Mouse (Mus musculus) stomach, postnatal 0 days (tissue): ENCODE data around the gene Uck2. TPM values are rescaled to one million over a fixed set of nuclear protein-coding genes. Genes with fewer than 3 reads are reported as not detected.

Source experiments
- ATAC-seq: fragments of 200-750 bp; cut with Nextera tagmentation; 2 replicates; pipeline ENCODE4 v1.8.0; 2017; ENCODE audit not compliant: low FRiP score, low TSS enrichment
- DNase-seq: peaks from one replicate; pipeline ENCODE4 v3.0.0-alpha.2; 2016; ENCODE audit warnings: low spot score
- H3K27ac ChIP-seq: fragments of 300-500 bp; sonication (generic); replicated peaks from 2 replicates; pipeline ENCODE4 v1.5.1; 2014; ENCODE audit warnings: mild to moderate bottlenecking, control low read depth
- H3K27me3 ChIP-seq: fragments of 300-500 bp; sonication (generic); 2 replicates; pipeline ENCODE4 v1.6.1; 2014; ENCODE audit warnings: low read length; ENCODE audit not compliant: control insufficient read depth, insufficient read depth
- H3K36me3 ChIP-seq: fragments of 300-500 bp; sonication (generic); 2 replicates; pipeline ENCODE4 v1.6.1; 2014; ENCODE audit warnings: low read length, mixed read lengths; ENCODE audit not compliant: control insufficient read depth, insufficient read depth
- H3K4me1 ChIP-seq: fragments of 300-500 bp; sonication (generic); replicated peaks from 2 replicates; pipeline ENCODE4 v1.6.1; 2014; ENCODE audit warnings: antibody characterized with exemption; ENCODE audit not compliant: control insufficient read depth, insufficient read depth
- H3K4me2 ChIP-seq: fragments of 300-500 bp; sonication (generic); replicated peaks from 2 replicates; pipeline ENCODE4 v1.6.1; 2014; ENCODE audit warnings: low read depth, mild to moderate bottlenecking, control low read depth, moderate library complexity
- H3K4me3 ChIP-seq: fragments of 300-500 bp; sonication (generic); 2 replicates; pipeline ENCODE4 v1.5.1; 2014; ENCODE audit warnings: low read depth, low read length, control low read depth
- H3K9ac ChIP-seq: fragments of 300-500 bp; sonication (generic); 2 replicates; pipeline ENCODE4 v1.6.1; 2014; ENCODE audit warnings: mild to moderate bottlenecking, low read length, control low read depth, mixed read lengths
- H3K9me3 ChIP-seq: fragments of 300-500 bp; sonication (generic); 2 replicates; pipeline ENCODE4 v1.6.1; 2016; ENCODE audit warnings: low read length; ENCODE audit not compliant: control insufficient read depth
- CTCF ChIP-seq: IDR thresholded peaks from 2 replicates; pipeline ENCODE4 v1.5.1; 2016; ENCODE audit warnings: antibody characterized with exemption, low read depth, mild to moderate bottlenecking, moderate library complexity
- EP300 ChIP-seq: optimal IDR thresholded peaks from 2 replicates; pipeline ENCODE3; 2016; ENCODE audit warnings: antibody characterized with exemption
- WGBS: fragments of 180-500 bp; shearing (Covaris S2); extraction: QIAGEN DNeasy Blood & Tissue Kit; methylation state at CpG from one replicate; pipeline ENCODE4 v1.1.7; 2014; 5-methylcytosine and 5-hydroxymethylcytosine counted together
- polyA plus RNA-seq: library from polyadenylated mRNA; unstranded; fragments of >200 nt; fragmentation: Nextera tagmentation; extraction: Ambion mirVana; gene quantifications from 2 replicates; pipeline ENCODE4 v1.2.1, GENCODE M21; 2015

Gene Uck2
- polyA plus RNA-seq, 1 experiment from 2014 or later: 52.5 TPM

DNA sequence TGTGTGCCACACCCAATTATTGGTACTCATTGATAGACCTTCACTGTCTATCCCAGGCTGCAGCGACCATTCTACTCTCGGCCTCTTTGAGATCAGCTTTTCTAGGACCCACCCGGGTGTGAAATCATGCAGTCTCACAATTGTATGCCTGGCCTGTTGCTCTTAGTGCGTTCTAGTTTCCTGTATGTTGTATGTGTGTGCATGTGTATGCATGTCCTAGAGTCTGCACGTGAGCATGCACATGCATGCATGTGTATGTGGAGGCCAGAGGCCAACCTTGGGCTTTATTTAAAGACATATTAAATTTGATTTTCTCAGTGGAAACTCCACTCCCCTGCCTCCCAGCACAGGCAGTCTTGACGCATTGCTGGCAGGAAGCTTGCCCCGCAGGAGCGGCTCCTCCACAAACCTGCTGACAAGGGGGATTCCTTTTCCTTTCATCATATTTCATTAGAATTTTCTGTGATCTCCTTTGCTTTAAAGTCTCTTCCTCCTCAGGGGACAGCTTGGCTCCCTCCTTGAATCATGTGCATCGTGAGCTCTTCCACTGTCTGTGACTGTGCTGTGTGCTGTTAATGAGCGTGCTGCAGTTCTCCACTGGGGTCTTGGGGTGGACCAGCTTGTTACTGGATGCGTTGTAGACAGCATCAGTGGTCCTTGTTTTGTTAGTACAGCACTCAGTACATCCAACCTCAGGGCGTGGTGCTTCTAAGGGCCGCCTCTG lies 10.7 kb upstream of the Uck2 start:
- no peak for DNase-seq
- TF ChIP-seq EP300 (no peak), CTCF (no peak)
- no peak overlapping the region for H3K4me3 ChIP-seq
- H3K9me3 ChIP-seq: no peaks in the 10 kb centered on the region
- no peak overlapping the region for H3K9ac ChIP-seq
- H3K4me1 ChIP-seq: no peaks in the 10 kb centered on the region
- no peak for ATAC-seq
- H3K27me3 ChIP-seq: no peaks in the 10 kb centered on the region
- no peak overlapping the region for H3K27ac ChIP-seq
- H3K4me2 ChIP-seq: no peak overlapping the region
- H3K36me3 ChIP-seq: no peaks in the 10 kb centered on the region
- 69% methylated on average over 13 of the region's 13 CpGs for WGBS

DNA sequence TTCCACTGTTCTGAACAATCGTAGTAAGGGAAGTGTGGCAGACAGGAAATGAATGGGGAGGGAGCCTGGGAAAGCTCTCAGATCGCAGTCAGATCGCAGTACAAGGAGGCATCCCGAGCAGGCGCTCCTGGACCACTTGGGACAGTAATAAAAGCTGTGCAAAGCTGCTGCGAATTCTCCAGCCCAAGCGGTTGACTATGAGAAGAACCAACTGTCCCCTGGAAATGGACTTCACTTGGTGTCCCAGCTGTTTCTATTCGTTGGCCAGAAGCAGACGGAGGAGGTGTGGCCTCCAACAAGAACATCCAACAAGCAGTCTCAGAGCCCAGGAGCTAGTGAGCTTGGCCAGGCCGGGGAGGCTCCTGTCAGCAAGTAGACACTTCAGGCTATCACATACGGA lies 7.3 kb upstream of the Uck2 start:
- Histone ChIP-seq H3K4me2 (no peak overlapping the region), H3K4me3 (no peak overlapping the region), H3K36me3 (no peaks in the 10 kb centered on the region), H3K27me3 (no peaks in the 10 kb centered on the region), H3K27ac (no peak overlapping the region), H3K9ac (no peak overlapping the region), H3K9me3 (no peaks in the 10 kb centered on the region), H3K4me1 (no peaks in the 10 kb centered on the region)
- WGBS: 36% methylated on average over 11 of the region's 11 CpGs
- DNase-seq: no peak
- peak; percentile 54; the same call in 1 of the 2 replicates for ATAC-seq
- TF ChIP-seq EP300 (no peak), CTCF (peak; percentile 22; the same call in 1 of the 2 replicates)

DNA sequence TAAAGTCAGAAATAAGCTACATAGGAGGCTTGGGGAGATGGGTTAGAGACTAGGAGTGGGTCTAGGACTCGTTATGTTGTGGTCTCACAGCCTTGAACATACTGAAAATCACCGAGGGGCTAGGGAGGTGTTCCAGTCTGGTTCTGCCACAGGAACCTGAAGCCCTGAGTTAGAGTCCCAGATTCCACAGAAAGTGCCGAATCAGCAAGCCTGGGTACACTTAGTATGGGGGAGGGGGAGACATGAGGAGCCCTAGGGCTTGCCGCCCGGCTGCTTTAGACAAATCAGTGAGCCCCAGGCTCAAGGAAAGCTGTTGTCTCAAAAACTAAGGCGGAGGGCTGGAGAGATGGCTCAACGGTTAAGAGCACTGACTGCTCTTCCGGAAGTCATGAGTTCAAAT lies 6.5 kb upstream of the Uck2 start:
- Histone ChIP-seq H3K36me3 (no peaks in the 10 kb centered on the region), H3K4me1 (no peaks in the 10 kb centered on the region), H3K9ac (no peak overlapping the region), H3K4me2 (no peak overlapping the region), H3K27me3 (no peaks in the 10 kb centered on the region), H3K27ac (no peak overlapping the region), H3K9me3 (no peaks in the 10 kb centered on the region), H3K4me3 (no peak overlapping the region)
- no peak for ATAC-seq
- WGBS: 88% methylated on average over 8 of the region's 8 CpGs
- DNase-seq: no peak
- TF ChIP-seq EP300: no peak
- TF ChIP-seq CTCF: no peak

DNA sequence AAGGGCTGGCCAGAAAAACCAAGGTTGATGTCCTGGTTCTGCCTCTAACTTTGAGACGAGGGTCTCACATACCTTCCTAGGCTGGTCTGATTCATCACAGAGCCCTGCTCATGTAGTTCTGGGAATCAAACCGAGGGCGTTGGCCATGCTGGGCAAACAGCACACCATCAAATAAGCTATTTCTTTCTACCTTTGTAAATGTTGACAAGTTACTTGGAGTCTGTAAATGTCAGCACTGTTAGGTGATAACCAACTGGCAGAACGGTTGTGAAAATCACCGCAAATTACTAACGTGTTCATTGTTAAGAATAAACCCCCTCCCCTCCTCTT lies 5.1 kb upstream of the Uck2 start:
- Histone ChIP-seq H3K4me1 (0 out of 2 replicates have a peak, but pooled peaks cover 2% of the 10 kb centered on the region), H3K27ac (no peak overlapping the region), H3K4me3 (no peak overlapping the region), H3K9me3 (no peaks in the 10 kb centered on the region), H3K9ac (no peak overlapping the region), H3K36me3 (no peaks in the 10 kb centered on the region), H3K4me2 (no peak overlapping the region), H3K27me3 (no peaks in the 10 kb centered on the region)
- TF ChIP-seq CTCF: no peak
- no peak for TF ChIP-seq EP300
- peak; percentile 41 for DNase-seq
- ATAC-seq: peak; percentile 57; the same call in 1 of the 2 replicates
- 18% methylated on average over 6 of the region's 6 CpGs for WGBS

DNA sequence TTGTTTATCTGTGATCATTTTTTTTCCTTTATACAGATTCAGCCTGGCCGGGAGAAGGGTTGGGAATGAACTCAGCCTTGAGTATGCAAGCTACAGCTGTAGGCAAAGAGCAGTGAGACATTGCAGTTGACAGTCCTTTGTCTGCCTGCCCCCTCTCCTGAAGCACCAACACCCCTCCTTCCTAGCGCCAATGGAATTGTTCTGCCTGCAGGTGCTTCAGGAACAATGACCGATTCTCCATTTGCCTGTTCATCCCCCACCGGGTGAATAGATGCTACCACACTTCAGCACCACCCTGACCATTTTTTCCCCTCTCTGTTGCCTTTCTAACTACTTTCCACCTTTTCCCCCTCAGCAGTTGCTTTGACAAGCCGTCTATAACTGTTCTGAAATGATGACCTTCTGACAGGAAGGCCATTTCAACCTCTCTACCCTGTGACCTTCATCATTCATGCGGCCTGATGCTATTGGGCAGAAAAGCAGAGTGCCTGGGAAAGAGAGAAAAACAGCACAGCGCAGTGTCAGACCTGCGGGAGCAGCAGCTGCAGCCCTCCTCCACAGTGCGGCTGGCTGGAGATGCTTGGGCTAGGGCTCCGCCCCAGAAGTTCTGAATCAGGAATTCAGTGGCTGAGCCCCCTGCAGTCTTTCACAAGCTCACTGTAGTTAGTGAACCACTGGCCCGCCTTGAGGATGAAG lies 4.6 kb upstream of the Uck2 start:
- DNase-seq (no peak), ATAC-seq (0 out of 2 replicates have a peak, but pooled peaks have one; percentile 17)
- no peaks in the 10 kb centered on the region for H3K9me3 ChIP-seq
- H3K4me1 ChIP-seq: 0 out of 2 replicates have a peak, but pooled peaks cover 2% of the 10 kb centered on the region
- no peaks in the 10 kb centered on the region for H3K36me3 ChIP-seq
- no peak overlapping the region for H3K9ac ChIP-seq
- TF ChIP-seq CTCF (peak; percentile 20; the same call in 1 of the 2 replicates), EP300 (no peak)
- H3K4me3 ChIP-seq: no peak overlapping the region
- H3K4me2 ChIP-seq: no peak overlapping the region
- 12% methylated on average over 11 of the region's 11 CpGs for WGBS
- H3K27ac ChIP-seq: no peak overlapping the region; the same call in 1 of the 2 replicates
- no peaks in the 10 kb centered on the region for H3K27me3 ChIP-seq
